Comparison of ENCODE assay signal across 17 mouse cellular contexts in the genomic region with DNA sequence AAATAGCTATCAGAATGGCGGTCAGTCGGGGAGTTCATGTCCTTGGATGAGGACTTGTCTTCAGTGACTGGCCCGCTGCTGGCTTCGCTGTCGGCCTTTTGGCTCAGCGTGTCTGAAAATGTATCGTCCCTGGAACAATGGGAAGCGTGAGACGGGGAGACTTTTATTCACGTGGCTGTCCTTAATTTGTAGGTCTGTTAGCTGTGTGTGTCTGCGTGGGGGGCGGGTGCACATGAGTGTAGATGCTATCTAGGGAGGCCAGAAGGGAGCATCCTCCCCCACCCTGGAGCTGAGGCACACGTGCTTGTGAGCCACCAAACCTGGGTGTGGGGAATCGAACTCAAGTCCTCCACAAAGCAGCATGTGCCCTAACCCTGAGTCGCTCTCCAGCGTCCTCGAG.
"Had no signal": no experiment of that assay in that cellular context is flagged by ENCODE, and none has a peak within 500 bp of the region (broad histone marks: within the 10 kb centered on the region; RNA-seq: fewer than 3 reads in every experiment).

No protein-coding gene starts in this region.

- H3K9me3 ChIP-seq: liver, embryonic 15.5 days; lung, embryonic 15.5 days; midbrain, embryonic 13.5 days; neural tube, embryonic 12.5 days; stomach, embryonic 15.5 days had no signal

- ATAC-seq: liver, postnatal 0 days; lung, postnatal 0 days; midbrain, embryonic 13.5 days had no signal

- H3K9ac ChIP-seq: liver, embryonic 15.5 days; liver, postnatal 0 days; lung, embryonic 15.5 days; midbrain, embryonic 13.5 days; neural tube, embryonic 12.5 days; stomach, embryonic 15.5 days had no signal

- H3K27me3 ChIP-seq: liver, embryonic 15.5 days; lung, embryonic 15.5 days; megakaryocyte, embryonic 14.5 days; midbrain, embryonic 13.5 days; neural tube, embryonic 12.5 days; stomach, embryonic 15.5 days had no signal

- H3K4me3 ChIP-seq: liver, embryonic 15.5 days; lung, embryonic 15.5 days; megakaryocyte, embryonic 14.5 days; midbrain, embryonic 13.5 days; neural tube, embryonic 12.5 days; stomach, embryonic 15.5 days had no signal

- H3K27ac ChIP-seq: liver, embryonic 15.5 days; lung, embryonic 15.5 days; macrophage; midbrain, embryonic 13.5 days; neural tube, embryonic 12.5 days; stomach, embryonic 15.5 days; stomach, postnatal 0 days had no signal

- H3K36me3 ChIP-seq: liver, embryonic 15.5 days had no signal

- H3K4me2 ChIP-seq: liver, embryonic 15.5 days; lung, embryonic 15.5 days; midbrain, embryonic 13.5 days; neural tube, embryonic 12.5 days; stomach, embryonic 15.5 days had no signal

- DNase-seq: liver, postnatal 0 days; lung, adult 2 months; lung, postnatal 14 days; lung, postnatal 36 days; right cerebral cortex, postnatal 14 days; thymus, adult 2 months; thymus, postnatal 25 days; thymus, postnatal 4 days had no signal

- H3K4me1 ChIP-seq: liver, embryonic 15.5 days; megakaryocyte, embryonic 14.5 days had no signal
